Mouse (Mus musculus) heart, postnatal 0 days (tissue): ENCODE results near the gene Mast4. TPM values are rescaled to one million over a fixed set of nuclear protein-coding genes. Genes with fewer than 3 reads are reported as not detected.

Experiments
- ATAC-seq: fragments of 200-750 bp; cut with Nextera tagmentation; 2 replicates; pipeline ENCODE4 v1.8.0; 2017; ENCODE audit warnings: low read depth, moderate number of reproducible peaks, moderate library complexity; ENCODE audit not compliant: insufficient read depth
- DNase-seq: peaks from one replicate; pipeline ENCODE4 v3.0.0-alpha.2; 2016; ENCODE audit warnings: low spot score
- H3K27ac ChIP-seq: fragments of 300-500 bp; sonication (generic); 2 replicates; pipeline ENCODE4 v1.5.1; 2014; ENCODE audit warnings: low read depth, mild to moderate bottlenecking
- H3K27me3 ChIP-seq: fragments of 300-500 bp; sonication (generic); 2 replicates; pipeline ENCODE4 v1.6.1; 2014; ENCODE audit warnings: low read length, mixed read lengths; ENCODE audit not compliant: control insufficient read depth, insufficient read depth
- H3K36me3 ChIP-seq: fragments of 300-500 bp; sonication (generic); replicated peaks from 2 replicates; pipeline ENCODE4 v1.6.1; 2014; ENCODE audit warnings: low read length, mixed read lengths; ENCODE audit not compliant: control insufficient read depth, insufficient read depth
- H3K4me1 ChIP-seq: fragments of 300-500 bp; sonication (generic); 2 replicates; pipeline ENCODE4 v1.6.1; 2014; ENCODE audit warnings: antibody characterized with exemption; ENCODE audit not compliant: control insufficient read depth, insufficient read depth
- H3K4me2 ChIP-seq: fragments of 300-500 bp; sonication (generic); 2 replicates; pipeline ENCODE4 v1.6.1; 2014; ENCODE audit warnings: low read depth, mild to moderate bottlenecking, low read length, moderate library complexity
- H3K4me3 ChIP-seq: fragments of 300-500 bp; sonication (generic); 2 replicates; pipeline ENCODE4 v1.5.1; 2014; ENCODE audit warnings: low read depth, low read length
- H3K9ac ChIP-seq: fragments of 300-500 bp; sonication (generic); replicated peaks from 2 replicates; pipeline ENCODE4 v1.6.1; 2014; ENCODE audit warnings: low read depth, low read length, mixed read lengths
- H3K9me3 ChIP-seq: fragments of 300-500 bp; sonication (generic); replicated peaks from 2 replicates; pipeline ENCODE4 v1.6.1; 2016; ENCODE audit warnings: low read length; ENCODE audit not compliant: control insufficient read depth
- CTCF ChIP-seq: IDR thresholded peaks from 2 replicates; pipeline ENCODE4 v1.5.1; 2016; ENCODE audit warnings: antibody characterized with exemption, control low read depth, low read depth
- EP300 ChIP-seq: IDR thresholded peaks from 2 replicates; pipeline ENCODE4 v1.6.1; 2016; ENCODE audit warnings: antibody characterized with exemption, low read depth
- WGBS: fragments of 180-500 bp; shearing (Covaris S2); extraction: QIAGEN DNeasy Blood & Tissue Kit; methylation state at CpG from one replicate; pipeline ENCODE4 v1.1.7; 2014; 5-methylcytosine and 5-hydroxymethylcytosine counted together
- polyA plus RNA-seq: library from polyadenylated mRNA; unstranded; fragments of >200 nt; fragmentation: Nextera tagmentation; extraction: Ambion mirVana; gene quantifications from 2 replicates; pipeline ENCODE4 v1.2.1, GENCODE M21; 2015
- total RNA-seq: library from RNA; depleted of rRNA; stranded (reverse); fragments of >200 nt; gene quantifications from 2 replicates; pipeline ENCODE4 v1.2.3, GENCODE M21; 2014; ENCODE audit warnings: low replicate concordance

Mast4 gene
- total and polyA plus RNA-seq, 2 experiments from 2014 or later: 26.7 to 35.5 TPM

DNA sequence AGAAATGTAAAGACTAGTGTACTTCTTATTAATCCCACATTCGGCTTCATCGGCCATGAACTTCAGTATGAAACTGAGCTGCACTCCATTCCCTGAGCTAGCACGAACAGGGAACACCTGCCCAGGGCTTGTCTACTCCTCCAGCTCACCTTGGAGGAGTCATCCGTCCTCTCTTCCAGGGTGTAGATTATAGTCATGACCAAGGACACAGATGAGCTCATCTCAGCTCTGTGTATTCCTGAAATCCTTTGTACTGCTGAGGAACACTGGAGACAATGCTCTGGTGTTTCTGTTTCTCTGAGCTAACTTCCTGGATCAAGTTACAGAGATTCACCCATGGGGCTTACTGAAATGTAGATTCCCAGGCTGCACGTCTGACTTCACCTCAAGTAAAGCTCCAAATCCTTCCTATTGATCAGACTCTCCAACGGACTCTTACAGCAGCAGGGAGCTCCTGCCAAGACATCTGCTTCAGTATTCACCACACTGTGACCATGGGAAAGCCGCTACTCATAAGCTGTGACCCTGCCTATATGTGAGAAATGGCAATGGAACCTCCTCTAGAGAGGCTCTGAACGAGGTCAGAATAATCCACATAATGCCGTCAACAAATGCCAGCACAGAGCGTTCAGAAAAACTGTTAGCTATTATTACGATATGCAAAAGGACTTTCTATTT is 108.9 kb downstream of the Mast4 start:
- Histone ChIP-seq H3K4me2 (no peak overlapping the region), H3K9me3 (no peaks in the 10 kb centered on the region), H3K4me3 (no peak overlapping the region), H3K27me3 (no peaks in the 10 kb centered on the region), H3K36me3 (no peaks in the 10 kb centered on the region), H3K9ac (no peak overlapping the region), H3K27ac (peak overlapping the region; percentile 14; the same call in 1 of the 2 replicates), H3K4me1 (no peaks in the 10 kb centered on the region)
- 53% methylated on average over 11 of the region's 11 CpGs for WGBS
- 0 out of 2 replicates have a peak, but pooled peaks have one; percentile 20 for ATAC-seq
- DNase-seq: no peak
- no peak for TF ChIP-seq EP300
- TF ChIP-seq CTCF: no peak

DNA sequence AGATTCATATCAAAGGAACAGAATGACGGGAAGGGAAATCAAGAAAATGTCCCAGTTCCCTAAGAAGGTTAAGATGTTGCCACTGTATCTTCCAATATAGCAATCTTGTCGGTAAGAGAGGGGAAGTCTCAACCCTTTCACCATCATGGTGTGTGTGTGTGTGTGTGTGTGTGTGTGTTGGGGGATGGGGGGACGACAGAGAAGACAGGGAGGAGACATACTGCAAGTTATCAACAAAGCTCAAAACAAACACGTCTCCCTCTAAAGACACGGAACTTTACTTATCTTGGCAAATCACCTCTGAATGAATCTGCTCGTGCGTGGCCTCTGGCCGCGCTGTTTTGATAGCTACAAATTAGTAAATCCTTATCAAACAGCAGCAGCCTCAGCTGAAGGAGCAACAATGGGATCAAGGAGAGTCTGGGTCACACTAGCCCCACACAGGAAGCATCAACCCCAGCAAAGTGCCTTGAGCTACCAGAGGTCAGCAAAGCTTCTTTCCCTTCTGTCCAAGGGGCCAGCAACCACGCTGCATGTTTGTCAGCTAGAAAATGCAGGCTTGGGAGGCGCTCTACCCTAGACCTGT is 113.7 kb downstream of the Mast4 start:
- no peak overlapping the region for H3K9ac ChIP-seq
- no peaks in the 10 kb centered on the region for H3K4me1 ChIP-seq
- no peak overlapping the region for H3K4me3 ChIP-seq
- WGBS: 31% methylated on average over 11 of the region's 11 CpGs
- no peaks in the 10 kb centered on the region for H3K27me3 ChIP-seq
- no peaks in the 10 kb centered on the region for H3K36me3 ChIP-seq
- TF ChIP-seq CTCF (no peak), EP300 (no peak)
- no peaks in the 10 kb centered on the region for H3K9me3 ChIP-seq
- DNase-seq: no peak
- peak; percentile 33; the same call in 1 of the 2 replicates for ATAC-seq
- peak overlapping the region; percentile 60 for H3K27ac ChIP-seq
- H3K4me2 ChIP-seq: peak overlapping the region; percentile 16

DNA sequence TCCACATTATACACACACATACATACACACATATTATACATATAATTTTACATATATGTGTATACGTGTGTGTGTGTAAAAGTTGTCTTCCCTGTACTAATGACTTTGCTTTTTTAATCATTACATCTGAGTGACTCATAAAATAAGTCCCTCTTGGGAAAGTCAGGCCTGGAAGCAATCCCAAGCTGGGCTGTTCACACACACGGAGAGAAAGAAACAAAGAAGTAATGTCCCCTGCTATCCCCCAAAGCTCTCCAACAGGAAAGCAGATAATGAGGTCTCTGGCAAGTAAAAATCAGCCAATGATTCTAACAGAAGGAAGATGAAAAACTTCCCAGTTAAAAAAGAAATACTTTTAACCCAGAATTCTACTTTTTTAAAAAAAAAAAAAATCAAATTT is 114.3 kb downstream of the Mast4 start:
- H3K4me2 ChIP-seq: peak overlapping the region; percentile 16; the same call in 1 of the 2 replicates
- no peaks in the 10 kb centered on the region for H3K27me3 ChIP-seq
- 39% methylated on average over 2 of the region's 2 CpGs for WGBS
- no peak for ATAC-seq
- H3K27ac ChIP-seq: peak overlapping the region; percentile 60
- H3K36me3 ChIP-seq: no peaks in the 10 kb centered on the region
- peak; percentile 50 for DNase-seq
- H3K4me3 ChIP-seq: no peak overlapping the region
- no peaks in the 10 kb centered on the region for H3K4me1 ChIP-seq
- no peaks in the 10 kb centered on the region for H3K9me3 ChIP-seq
- TF ChIP-seq CTCF (no peak), EP300 (no peak)
- H3K9ac ChIP-seq: no peak overlapping the region

DNA sequence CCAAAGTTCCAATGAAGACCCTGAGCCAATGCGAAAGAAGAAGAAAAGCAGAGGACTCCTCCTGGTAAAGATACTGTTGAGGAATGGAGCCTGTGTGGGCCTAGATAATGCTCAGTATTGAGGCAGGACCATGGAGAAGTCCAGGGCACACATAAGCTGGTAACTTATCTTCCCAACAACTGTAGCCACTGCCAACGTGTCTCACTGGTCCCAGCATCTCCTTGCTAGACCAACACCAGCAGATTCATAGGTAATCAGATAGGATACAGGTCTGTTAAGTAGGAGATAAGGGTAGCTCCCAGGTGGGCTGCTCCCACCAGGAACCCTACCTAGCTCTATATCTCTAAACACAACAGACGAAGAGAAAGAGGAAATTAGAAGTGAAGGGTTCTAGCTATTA is 116.8 kb downstream of the Mast4 start:
- DNase-seq (no peak), ATAC-seq (no peak)
- no peaks in the 10 kb centered on the region for H3K9me3 ChIP-seq
- no peaks in the 10 kb centered on the region for H3K4me1 ChIP-seq
- no peak overlapping the region for H3K27ac ChIP-seq
- WGBS: 75% methylated on average over 3 of the region's 3 CpGs
- H3K27me3 ChIP-seq: no peaks in the 10 kb centered on the region
- H3K4me3 ChIP-seq: no peak overlapping the region
- no peak for TF ChIP-seq EP300
- TF ChIP-seq CTCF: no peak
- no peak overlapping the region for H3K9ac ChIP-seq
- no peaks in the 10 kb centered on the region for H3K36me3 ChIP-seq
- H3K4me2 ChIP-seq: no peak overlapping the region

DNA sequence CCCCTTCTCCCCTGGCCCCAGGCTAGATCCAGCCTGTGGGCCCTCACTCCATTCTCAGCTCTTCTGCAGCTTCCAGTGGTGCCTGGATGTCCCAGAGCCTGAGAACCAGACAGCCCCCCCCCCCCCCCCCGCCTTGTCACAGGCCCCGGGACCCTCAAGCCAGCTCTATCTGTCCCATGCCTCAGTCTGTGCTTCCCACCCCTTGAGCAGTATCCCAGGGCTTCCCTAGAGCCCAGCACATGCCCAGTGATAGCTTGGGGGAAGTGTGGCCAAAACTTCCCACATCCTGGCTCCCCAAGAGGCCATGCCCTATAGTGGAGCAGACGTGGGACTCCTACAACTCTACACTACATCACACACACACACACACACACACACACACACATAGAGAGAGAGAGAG is 119.8 kb downstream of the Mast4 start:
- H3K9me3 ChIP-seq: no peaks in the 10 kb centered on the region
- H3K4me3 ChIP-seq: no peak overlapping the region
- no peaks in the 10 kb centered on the region for H3K27me3 ChIP-seq
- 69% methylated on average over 1 of the region's 3 CpGs for WGBS
- peaks cover 5% of the 10 kb centered on the region; the same call in 1 of the 2 replicates for H3K4me1 ChIP-seq
- ATAC-seq (no peak), DNase-seq (no peak)
- H3K9ac ChIP-seq: no peak overlapping the region
- H3K36me3 ChIP-seq: no peaks in the 10 kb centered on the region
- TF ChIP-seq CTCF (no peak), EP300 (no peak)
- H3K27ac ChIP-seq: no peak overlapping the region
- no peak overlapping the region for H3K4me2 ChIP-seq
